Mouse (Mus musculus) fat pad, adult 2 months (tissue): Measurements from ENCODE around the gene Asic4.

ENCODE experiments used
- DNase-seq: peaks from one replicate; pipeline ENCODE4 v3.0.0-alpha.2; 2011; ENCODE audit warnings: low read depth, low spot score; ENCODE audit errors: extremely low read depth

Asic4 gene

GRCm38 (mm10) chr1:75463652-75464204 lies 13.5 kb downstream of the Asic4 start:
- no peak for DNase-seq

- DNase-seq = no peak
These were observed 17.1 kb downstream of the Asic4 start for GRCm38 (mm10) chr1:75467215-75467927.

- DNase-seq = no peak
These were observed 19.1 kb downstream of the Asic4 start for GRCm38 (mm10) chr1:75469287-75469825.

- no peak for DNase-seq
These were observed 26.2 kb downstream of the Asic4 start for GRCm38 (mm10) chr1:75476441-75476840.

- DNase-seq = no peak
These were observed 27.2 kb downstream of the Asic4 start for GRCm38 (mm10) chr1:75477264-75477965.

- no peak for DNase-seq
These were observed 27.7 kb downstream of the Asic4 start for GRCm38 (mm10) chr1:75477966-75478290.

GRCm38 (mm10) chr1:75478497-75478896 lies 28.3 kb downstream of the Asic4 start:
- DNase-seq = no peak

- DNase-seq = no peak
These were observed 28.8 kb downstream of the Asic4 start, which contains the start of the genes Chpf and Tmem198 for GRCm38 (mm10) chr1:75478916-75479634. TSS of gene Chpf (minus strand) at chr1:75479307. TSS of gene Tmem198 (plus strand) at chr1:75479532.

GRCm38 (mm10) chr1:75479635-75479989 lies 29.4 kb downstream of the Asic4 start:
- DNase-seq = no peak

GRCm38 (mm10) chr1:75480036-75480435 lies 29.8 kb downstream of the Asic4 start:
- DNase-seq = no peak

- DNase-seq = no peak
These were observed 30.5 kb downstream of the Asic4 start for GRCm38 (mm10) chr1:75480735-75481134.

GRCm38 (mm10) chr1:75486561-75486960 lies 36.3 kb downstream of the Asic4 start:
- DNase-seq = no peak

GRCm38 (mm10) chr1:75487040-75487404 lies 36.8 kb downstream of the Asic4 start:
- no peak for DNase-seq

GRCm38 (mm10) chr1:75487405-75488161 lies 37.3 kb downstream of the Asic4 start:
- DNase-seq = no peak

GRCm38 (mm10) chr1:75490785-75491551 lies 40.7 kb downstream of the Asic4 start:
- DNase-seq = no peak

- DNase-seq = no peak
These were observed 42.4 kb downstream of the Asic4 start for GRCm38 (mm10) chr1:75492579-75493170.

GRCm38 (mm10) chr1:75494878-75495548 lies 44.8 kb downstream of the Asic4 start:
- peak; percentile 21 for DNase-seq

GRCm38 (mm10) chr1:75498897-75499296 lies 48.7 kb downstream of the Asic4 start:
- DNase-seq = no peak

GRCm38 (mm10) chr1:75499441-75499840 lies 49.2 kb downstream of the Asic4 start:
- DNase-seq = no peak
